Mouse (Mus musculus) right cerebral cortex, postnatal 14 days (tissue): ENCODE data around the gene Tango6.
"Not testable (repeated sequence)": the region's sequence is repeated elsewhere in the genome, so short reads cannot be mapped to it uniquely, and the experiment has no call there.

Experiments used
- DNase-seq: peaks from one replicate; pipeline ENCODE4 v3.0.0; 2022

Tango6 gene

DNA sequence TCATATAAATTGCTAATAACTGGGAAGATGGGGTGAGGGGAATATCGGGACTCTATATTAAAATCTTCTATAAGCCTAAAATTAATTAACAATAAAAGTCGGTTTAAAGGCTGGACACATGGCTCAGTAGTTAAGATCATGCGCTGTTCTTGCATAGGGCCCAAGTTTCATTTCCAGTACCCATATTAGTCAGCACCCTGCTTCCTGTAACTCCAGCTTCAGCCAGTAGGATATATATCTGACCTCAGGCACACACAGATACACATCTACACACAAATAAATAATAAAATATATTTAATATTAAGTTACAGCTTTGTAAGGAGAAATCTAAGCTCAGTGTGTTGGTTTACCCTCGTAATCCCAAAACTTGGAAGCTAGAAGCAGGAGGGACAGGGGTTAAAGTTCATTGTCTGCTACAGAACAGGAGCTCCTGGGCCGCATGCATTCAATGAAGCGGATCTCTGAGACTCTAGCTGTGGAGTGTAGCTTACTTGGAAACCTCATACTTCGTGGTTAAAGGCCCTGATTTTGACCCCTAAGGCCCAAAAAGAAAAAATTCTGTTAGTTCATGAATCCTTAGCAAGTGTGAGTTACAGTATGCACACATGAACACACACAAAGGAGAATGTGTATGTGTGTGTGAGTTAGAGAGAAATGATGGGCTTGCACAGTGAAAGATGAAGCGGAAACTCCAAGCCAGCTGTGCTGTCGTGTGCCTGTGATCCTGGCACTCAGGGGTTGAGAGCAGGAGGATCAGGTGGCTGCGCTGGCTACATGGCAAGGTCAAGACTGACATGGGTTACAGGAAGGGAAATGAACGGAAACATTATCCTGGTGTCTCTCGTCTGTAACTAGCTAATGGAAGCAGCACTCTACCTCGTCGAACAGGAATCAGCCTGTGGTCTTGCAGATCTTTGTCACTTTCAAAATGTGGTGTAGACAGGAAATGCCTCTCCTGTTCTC lies 138.0 kb downstream of the Tango6 start:
- no peak for DNase-seq

DNA sequence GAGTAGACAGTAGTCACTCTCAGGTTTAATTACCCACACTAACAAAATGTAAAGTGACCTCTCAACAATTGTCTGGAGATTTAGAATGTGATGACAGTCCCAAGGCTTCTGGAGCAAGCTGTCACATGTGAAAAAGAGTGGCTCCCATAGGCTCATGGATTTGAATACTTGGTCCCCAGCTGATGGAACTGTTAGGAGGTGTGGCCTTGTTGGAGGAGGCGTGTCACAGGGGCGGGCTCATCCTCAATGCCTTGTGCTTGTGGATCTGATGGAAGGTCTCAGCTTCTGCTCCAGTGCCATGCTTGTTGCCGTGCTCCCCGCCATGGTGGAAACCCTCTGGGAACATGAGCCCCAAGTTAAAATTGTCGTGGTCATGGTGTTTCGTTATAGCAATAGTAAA lies 146.1 kb downstream of the Tango6 start:
- DNase-seq, result no peak

DNA sequence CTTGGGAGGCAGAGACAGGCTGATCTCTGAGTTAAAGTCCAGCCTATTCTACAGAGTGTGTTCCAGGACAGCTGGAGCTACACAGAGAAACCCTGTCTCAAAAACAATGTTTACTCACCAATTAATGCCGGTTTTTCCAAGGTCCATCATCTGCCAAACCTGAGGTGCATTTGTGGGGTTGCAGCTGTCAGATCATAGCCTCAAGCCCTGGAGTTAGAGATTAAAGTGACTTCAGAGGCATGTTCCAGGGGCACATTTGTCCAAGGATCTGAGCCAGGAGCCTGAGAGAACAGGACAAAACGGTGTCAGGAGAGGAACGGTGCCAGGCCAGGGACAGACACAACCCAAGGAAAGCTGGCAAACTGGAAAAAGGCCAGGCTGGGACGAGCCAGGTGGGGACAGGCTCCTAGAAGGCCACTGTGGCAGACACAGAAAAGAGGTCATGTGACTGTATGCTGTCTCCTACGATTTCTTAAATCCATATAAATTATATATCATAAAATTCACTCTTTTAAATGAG lies 146.7 kb downstream of the Tango6 start:
- no peak for DNase-seq

DNA sequence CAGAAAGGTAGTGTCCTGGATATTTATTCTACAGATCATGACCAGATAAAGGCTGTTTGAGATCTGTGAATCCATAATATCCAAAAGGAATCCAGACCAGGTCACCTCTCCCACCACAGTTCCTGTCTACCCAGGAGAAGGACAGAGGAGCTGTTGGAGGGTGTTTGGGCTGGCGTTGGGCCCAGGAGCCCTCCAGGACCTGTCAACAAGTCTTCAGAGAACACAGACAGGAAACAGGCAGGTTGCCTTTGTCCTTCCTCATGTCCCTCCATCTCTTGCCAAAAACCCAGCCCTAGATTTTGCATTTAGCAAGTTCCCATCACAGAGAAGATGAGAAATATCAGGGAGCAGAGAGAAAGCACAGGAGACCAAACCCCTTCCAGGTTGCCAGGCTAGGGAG lies 152.0 kb downstream of the Tango6 start:
- DNase-seq, result no peak

DNA sequence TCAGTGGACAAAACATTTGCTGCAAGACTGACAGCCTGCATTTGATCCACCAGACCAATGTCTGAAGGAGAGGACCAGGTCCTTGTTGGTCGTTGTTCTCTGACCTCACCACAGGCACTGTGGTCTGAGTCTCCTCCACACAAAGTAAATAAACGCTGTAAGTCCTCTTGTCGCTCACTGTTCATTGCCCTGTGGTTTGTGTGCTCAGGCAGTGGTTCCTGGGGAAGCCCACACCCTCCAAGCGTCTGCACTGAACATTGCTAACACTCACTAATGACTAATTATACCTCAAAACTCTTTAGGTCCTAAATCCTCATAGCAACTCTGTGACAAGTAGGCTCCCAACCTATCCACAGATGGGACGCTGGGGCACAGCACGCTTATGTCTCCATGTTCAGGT lies 153.7 kb downstream of the Tango6 start:
- DNase-seq, result no peak

DNA sequence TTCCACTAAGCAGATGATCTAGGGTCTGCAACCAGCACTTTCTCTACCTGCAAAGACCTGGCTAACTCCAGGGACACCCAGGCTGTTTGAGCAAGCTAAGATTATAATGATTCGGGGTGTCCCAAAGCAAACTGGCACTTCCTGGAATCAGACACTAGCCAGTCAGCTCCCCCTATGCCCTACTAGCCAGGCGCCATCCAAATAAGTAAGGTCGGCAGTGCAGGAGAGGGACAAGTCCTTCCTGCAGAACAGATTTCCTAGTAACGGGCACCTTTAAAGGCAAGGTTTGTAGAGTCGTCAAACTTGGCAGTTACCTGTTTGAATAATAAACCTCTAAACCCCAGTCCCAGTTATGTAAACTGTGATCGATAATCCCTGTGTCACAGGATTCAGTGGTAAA lies 155.9 kb downstream of the Tango6 start:
- DNase-seq, result no peak

DNA sequence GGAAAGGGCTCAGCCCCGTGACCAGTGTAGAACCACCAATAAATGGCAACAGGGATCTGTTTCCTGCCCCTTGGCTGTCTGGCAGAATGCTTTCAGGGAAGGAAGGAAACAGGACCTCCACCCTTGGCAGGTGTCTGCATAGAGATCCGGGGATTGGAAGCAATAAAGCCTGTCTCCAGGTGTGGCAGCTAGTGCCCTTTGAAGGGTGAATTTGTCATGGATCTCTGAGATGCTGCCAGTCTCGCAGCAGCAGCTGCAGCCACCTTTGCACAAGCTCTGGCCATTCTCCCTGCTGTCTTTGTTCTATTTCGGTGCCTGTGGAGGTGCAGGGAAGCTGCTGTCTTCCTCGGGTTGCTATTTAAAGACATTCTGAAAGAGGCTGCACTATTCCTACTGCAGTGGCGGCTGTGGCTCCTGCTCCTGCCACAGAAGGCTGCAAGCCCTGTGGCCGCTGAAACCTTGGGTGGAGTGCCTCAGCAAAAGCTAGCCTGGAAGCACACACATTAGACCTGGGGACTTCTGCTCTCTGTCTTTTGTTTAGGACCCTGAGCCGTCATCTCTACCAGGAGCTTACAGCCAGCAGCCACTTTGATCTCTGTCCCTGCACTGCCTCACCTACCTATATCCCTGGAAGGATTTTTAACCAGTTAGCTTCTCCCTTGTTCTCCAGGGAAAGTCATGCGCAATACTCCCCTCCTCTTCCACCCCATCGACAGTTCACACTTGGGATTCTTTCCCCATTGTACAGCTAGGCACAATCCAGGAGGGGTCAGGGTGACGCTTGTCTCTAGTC lies 156.5 kb downstream of the Tango6 start:
- no peak for DNase-seq

DNA sequence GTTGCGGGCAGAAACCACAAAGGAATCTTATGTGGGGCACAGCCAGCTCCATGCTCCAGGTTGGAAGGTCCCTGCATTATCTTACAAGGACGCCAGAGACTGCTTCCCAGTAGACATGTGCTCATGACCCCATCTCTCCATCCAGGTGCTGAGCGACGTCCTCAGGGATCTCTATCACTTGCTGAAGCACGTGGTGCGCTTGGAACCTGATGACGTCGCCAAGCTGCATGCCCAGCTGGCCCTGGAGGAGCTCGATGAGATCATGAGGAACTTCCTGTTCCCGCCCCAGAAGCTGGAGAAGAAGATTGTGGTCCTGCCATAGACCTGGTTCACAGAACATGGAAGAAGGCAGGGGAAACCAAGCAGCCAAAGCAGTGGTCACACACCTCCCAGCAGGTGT lies 167.2 kb downstream of the Tango6 start:
- no peak for DNase-seq

DNA sequence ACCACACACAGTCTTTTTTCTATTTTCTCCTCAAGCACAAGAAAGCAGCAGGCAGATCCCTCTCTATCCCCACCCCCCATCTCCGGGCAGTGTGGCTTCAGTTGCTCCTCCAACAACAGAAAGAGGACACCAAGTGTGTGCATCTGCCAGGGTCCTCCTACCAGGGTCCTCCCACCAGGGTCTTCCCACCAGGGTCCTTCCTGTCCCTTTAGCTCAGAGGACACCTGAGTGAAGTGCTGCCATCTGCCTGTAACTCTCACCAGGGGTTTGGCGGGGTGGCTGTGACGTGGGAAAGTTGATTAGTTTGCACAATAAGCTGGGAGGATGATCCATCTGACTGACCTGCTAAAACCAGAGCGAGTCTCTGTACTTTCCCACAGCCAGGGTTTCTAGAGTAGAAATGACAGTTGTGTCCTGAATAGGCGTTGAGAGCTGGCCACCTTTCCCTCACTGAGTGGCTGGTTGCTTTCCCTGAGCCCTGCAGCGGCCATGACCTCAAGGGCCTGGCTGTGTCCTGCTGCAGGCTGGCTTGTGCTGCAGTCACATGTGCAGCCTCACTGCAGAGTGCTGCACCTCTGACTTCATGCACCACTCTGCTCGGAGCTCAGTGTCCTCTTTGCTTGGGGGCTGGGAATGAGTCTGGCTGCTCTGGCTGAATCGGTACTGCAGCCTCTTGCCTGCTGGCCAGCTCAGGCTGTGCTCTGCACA lies 171.8 kb downstream of the Tango6 start:
- DNase-seq, result no peak

DNA sequence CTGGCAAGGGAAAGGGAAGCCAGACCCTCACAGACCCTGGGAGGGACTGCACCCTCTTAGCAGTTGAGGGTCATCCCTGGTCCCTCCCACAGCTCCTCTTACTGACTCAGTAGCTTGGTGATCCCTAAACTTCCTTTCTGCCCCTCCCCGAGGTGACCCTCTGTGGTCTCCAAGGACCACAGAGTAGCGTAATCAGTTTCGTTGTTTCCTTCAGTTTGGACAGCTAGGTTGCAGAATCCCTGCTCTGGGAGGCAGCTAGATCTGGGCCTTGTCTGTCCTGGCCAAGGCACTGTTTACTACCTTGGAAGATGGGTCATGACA lies 172.3 kb downstream of the Tango6 start:
- no peak for DNase-seq

DNA sequence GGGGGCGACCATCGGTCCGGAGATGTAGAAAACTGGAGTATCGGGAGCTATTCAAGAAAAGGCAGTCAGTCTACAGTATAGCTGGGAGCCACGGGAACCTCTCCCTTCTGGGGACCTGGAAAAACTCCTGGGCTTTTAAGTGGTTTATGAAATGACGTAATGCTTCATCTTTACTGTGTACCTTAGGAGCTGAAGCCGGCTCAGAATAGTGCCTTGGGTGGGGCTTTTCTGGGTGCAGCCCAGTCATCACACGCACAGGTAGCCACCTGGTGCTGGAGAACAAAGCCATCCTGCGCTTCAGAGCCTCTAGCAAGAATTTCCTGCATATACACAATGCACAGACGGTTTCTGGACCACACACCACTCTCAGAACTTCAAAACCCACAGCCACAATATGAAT lies 180.0 kb downstream of the Tango6 start:
- no peak for DNase-seq

DNA sequence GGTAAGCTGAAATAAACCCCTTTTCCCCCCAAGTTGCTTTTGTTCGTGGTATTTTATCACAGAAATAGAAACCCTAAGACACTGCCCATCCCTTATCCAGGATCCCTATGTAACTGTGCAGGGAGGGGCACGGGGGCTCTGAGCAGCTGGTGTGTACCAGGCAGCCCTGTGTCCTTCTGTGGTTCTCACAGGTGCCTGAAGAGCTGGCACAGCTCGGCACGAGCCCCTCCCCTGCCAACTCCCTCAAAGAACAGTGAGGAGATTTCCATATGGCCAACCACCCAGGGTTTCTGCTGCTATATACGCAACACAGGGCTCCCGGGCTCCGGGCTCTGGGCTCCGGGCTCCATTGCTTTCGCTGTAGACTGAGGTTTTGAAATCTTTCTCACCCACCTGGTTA lies 182.5 kb downstream of the Tango6 start:
- DNase-seq, result no peak

DNA sequence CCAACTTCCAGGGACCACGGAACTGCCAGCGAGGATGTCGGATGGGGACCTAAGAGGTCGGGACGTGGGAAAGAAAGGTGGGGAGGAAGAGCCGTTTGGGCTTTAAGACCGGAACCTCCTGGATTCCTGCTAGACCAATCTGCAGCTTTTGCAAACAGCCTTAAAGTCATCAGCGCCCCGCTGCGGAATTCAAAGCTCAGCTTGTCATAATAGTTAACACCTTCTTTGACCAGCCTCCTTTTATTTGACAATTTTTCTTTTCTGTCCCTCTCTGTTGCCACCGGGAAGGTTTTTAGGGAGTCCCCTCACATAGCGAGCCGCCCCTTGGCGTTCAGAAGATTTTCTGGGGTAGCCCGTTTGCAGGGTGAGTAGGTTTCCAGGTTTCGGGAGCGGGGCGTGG lies 187.2 kb downstream of the Tango6 start, which contains the start of gene Has3:
TSS of gene Has3 (plus strand) at position 192 of the 400 bp plus-strand sequence.
- DNase-seq, result peak; percentile 43

DNA sequence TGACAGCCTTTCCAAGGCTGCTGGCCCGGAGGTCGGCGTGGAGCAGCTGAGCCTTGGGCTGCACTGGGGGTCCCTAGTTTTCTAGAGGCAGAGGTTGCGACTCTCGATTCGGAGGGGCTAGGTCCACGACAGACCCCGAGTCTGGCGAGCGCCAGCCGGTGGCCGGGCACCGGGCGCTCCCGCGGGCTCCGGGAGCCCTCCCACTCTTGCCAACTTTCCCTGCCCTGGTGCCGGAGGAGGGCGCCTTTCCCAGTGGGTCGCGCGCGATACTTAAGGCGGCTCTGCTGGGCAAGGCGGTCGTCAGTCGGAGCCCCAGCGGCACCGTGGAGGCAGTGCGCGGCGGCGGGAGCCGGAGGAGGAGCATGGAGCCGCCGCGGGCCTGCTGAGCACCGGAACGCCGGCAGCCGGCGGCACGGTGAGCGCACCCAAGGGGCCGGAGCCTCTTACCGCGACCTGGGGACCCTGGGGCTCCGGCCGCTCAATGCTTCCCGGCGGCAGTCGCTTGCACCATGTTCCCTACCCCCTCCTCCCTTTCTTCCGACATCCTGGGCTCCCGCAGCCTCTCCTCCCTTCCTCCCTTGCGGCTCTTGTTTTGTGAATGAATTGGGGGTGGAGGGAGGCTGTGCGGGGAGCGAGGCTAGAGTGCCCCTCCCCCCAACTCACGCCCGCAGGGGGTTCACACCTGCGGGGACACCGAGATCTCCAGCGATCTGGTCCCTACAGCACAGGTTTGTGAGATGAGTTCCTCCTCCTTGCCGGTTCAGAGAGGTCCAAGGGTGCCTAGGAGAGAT lies 187.9 kb downstream of the Tango6 start:
- peak; percentile 73 for DNase-seq

DNA sequence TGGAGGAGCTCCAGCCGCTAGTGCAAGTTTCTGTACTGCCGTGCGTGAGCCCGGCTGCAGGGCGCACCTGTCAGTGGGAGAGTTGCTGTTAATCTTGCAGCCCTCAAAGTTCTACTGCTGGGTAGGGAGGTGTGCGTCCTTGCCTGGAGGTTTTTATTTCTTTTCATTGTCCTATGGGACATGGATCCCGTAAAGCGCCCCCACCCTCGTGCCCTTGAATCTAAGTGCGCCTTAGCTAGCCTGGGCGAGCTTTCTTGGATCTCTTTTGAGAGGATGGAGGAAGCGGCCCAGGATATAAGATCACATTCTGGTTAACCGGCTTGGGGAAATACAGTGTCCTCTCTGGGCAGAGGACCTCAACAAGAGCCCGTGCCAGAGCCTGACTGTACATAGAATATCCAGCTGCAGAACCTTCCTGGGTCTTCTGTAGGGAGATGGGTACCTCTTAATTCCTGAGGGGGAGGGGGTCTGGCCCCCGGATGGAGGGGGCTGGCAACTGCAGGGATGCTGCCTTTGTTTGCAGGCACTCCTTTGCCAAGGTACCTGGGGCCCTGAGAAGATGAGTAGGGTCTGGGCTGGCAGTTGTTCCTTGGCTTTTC lies 188.6 kb downstream of the Tango6 start:
- no peak for DNase-seq

DNA sequence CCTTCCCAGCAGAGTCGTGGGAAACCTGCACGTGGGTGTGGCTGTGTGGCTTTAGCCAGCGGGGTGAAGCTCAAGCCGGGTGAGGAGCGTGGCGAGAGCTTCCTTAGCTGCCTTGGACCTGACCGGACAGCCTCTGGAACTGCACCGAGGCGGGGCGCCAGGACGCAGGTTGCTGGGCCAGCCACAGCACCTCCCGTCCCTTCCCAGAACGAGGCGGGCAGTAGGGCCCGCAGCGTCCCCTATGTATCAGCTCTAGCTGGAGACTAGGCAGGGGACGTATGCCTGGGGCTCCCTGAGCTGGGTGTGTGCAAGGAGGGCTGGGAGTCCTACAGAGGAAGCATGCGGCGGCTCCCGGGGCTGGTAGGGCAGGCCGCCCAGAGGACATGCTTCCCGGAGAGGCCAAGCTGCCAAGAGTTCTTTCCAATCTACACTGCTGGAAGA lies 189.1 kb downstream of the Tango6 start:
- peak; percentile 44 for DNase-seq

DNA sequence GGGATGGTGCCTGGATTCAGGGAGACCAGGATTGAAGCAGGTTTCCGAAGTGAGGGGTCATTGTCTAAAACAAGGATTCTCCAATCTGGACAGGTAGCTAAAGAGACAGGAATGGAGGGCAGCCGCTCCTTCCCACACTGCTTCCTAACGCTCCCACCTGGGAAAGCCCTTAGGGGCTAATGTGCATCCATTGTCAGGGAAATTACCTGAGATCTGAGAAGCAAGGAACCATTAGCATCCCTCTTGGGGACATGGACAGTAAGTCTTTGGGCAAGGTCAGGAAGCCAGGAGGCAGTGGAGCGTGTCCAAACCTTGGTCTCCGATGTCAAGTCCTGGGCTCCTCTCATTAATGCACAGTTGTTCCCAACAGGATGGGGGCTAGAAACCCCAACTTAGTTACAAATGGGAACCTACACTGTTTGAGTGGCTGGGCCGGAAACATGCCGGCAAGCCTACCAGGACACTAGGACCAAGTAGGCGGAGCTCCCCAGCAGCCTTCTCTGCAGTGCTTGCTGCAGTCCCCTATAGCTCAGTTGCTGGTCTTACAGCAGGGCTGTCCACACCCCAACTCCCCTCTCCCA lies 189.7 kb downstream of the Tango6 start:
- DNase-seq, result no peak

DNA sequence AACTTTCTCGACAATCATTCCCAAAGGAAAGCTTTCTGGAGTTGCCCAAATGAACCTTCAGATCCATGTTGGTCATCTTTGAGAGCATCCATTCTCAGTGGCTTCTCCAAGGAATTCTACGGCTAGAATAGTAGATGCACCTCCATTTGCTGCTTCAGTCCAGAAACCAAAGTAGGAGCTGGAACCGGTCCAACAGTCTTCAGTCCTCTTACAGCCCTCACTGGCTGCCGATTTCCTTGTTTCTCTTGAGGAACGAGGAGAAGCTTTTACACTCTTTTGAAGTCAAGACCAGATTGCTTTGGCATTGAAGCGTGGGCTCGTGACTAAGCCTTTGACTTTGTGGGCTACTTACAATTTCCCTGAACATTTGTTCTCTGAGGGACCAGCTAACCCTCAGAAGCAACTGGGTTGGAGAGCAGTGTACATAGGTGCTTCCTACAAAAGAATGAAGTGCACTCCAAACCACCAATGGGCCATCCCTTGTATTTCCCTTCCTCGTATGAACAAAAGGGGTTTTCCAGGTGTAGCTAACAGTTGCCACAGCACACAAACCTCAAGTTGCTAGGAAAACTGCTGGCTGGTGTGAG lies 197.3 kb downstream of the Tango6 start:
- no peak for DNase-seq

DNA sequence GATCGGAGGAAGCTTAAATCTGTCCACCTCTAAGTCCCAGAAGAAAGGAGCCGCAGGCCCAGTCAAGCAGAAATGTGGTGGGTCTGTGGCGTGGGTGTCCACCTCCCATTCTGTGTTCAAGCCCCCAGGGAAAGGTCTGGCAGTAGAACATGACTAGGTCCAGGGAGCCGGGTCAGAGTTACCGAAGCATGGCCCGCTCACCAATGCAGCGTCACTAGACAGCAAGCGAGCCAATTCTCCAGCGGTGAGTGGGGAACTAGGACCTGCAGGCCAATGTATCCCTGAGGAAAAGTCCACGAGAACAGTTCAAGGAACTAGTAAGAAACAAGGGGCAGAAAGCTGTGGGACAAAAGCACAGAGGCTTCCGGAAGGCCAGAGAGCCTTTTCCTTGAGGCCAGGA lies 201.2 kb downstream of the Tango6 start:
- not testable (repeated sequence) for DNase-seq

DNA sequence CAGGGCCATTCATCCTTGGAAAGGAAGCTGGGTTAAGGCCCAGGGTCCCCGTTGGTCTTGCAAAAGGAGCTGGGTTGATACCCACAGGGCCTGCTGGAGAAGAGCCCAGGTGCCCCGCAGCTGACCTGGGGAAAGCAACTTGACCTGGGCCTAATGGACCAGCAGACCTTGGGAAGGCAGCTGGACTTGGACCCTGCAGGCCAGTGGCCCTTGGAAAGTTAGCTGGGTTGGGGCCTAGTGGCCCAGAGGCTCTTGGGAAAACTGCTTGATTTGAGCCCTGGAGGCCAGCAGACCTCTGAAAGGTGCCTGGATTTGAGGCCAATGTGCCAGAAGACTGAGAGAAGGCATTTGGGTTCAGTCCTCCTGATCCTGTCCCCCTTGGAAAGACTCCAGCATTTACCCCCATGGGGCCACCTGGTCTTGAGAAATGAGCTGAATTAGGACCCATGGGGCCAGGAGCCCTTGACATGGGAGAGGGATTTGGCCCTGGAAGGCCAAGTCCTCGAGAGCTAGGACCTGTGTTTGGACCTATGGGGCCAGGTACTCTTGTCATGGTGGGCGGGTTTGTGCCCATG lies 202.0 kb downstream of the Tango6 start:
- DNase-seq, result not testable (repeated sequence)
